Mouse (Mus musculus) c-Kit-positive CD71-positive TER-119-positive erythroid progenitor cells, embryonic 14.5 days (primary cell): ENCODE measurements around the gene Stxbp3.
"Not testable (repeated sequence)": the region's sequence is repeated elsewhere in the genome, so short reads cannot be mapped to it uniquely, and the experiment has no call there.

Experiments used
- DNase-seq: peaks from one replicate; pipeline ENCODE4 v3.0.0-alpha.2; 2013; ENCODE audit warnings: low spot score

The Stxbp3 gene

DNA sequence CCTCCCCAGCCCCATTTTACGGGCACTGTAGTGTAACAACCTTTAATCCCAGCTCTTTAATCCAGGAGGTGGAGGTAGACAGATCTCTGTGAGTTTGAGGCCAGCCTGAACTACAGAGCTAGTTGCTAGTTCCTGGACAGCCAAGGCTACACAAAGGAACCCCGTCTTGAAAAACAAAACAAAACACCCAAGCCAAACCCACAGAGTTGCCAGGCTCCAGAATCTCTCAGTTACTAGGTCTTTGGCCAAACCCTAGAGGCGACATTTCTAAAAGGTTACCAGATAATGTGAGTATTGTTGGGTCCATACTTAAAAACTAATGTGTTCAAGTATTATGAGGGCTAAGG, 16.8 kb upstream of the Stxbp3 start:
- no peak for DNase-seq

DNA sequence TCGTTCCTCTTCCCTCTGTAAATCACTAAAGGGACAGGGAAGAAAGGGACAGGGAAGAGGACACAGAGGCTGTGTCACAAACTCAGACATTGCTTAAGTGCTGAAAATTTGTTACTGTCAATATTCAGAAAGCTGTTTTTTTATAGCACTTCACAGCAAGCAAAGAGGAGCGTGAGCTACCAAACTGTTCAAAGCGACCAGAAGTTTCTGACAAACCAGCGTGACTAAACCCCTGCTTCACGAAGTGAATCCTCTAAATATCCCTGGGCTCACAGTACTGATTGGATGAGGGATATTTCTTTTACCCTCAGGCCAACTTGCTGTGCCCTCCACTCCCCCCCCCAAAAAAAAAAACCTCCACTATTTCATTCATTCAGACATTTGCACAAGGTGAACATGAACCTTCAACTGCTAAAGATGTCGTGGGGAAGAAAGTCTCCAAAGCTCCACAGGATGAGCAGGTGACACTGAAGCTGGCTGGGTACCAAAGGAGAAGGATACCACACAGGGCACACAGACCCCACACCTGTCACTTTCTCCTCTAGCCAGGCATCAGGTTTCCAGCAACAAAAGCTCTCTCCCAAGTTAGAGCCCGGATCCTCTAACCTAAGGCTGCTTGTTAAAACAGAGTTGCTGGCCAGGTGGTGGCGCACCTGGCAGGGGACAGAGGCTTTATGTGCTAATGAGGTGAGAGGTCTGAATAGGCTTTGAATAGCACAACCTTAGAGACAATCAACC, 16.2 kb upstream of the Stxbp3 start:
- no peak for DNase-seq

DNA sequence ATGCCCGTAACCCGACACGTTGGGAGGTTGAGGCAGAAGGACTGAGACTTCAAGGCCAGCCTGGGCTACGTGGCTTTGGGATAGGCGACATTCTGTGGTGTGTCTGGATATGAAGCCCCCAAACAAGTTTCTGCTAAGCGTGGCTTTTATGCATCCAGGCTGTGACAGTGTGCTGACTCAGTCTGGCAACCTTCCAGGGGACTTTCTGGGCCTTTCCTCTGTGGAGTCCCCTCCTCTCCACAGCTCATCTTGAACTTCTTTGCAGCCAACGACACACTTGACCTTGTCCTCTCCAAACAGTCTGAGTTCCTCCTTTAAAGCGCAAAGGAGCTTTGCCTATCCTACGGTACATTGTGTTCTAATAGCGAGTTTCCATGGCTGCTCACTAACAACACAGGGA, 15.5 kb upstream of the Stxbp3 start:
- no peak for DNase-seq

DNA sequence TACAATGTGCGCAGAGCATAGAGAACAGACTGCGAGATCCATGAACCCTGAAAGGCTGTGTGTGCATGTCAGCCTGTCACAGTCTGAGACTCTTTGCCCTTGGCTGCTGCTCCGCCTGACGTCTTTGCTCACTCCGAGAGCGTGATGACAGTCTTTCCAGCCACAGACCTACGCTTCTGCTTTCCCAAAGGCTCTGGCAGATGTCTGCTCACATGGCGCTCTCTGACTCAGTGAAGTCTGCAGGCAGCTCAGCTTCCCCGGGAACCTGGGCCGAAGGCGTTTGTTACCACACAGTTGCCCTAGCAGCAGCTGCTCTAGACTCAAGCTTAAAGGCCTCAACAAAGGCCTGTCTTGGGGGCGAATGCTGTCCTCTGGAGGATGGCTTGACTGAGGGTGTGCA, 15.0 kb upstream of the Stxbp3 start:
- no peak for DNase-seq

- no peak for DNase-seq
Measured at GRCm38 (mm10) chr3:108853266-108853665, 12.9 kb upstream of the Stxbp3 start.

GRCm38 (mm10) chr3:108851996-108852697, 11.8 kb upstream of the Stxbp3 start:
- no peak for DNase-seq

- DNase-seq = no peak
Measured at GRCm38 (mm10) chr3:108851554-108851953, 11.2 kb upstream of the Stxbp3 start.

- no peak for DNase-seq
Measured at GRCm38 (mm10) chr3:108851075-108851474, 10.7 kb upstream of the Stxbp3 start.

GRCm38 (mm10) chr3:108850506-108850905, 10.2 kb upstream of the Stxbp3 start:
- DNase-seq = no peak

DNA sequence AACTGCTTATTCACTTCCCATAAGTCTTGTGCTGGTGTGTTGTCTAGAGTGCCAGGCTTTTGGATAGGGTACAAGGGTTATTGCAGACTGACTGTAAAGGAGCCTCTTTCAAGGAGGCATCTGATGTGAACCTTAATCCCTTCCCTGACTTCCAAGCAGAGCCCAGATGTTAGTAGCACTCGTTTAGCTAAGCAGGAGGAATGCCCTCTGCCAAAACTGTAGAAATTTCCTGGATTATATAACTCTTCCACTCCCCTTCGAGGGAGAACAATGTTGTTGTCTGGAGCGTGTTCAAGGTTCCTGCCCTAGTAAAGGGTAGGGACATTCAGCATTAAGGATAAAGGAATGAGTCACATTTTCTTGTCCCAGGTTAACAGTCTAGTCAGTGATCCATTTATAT, 6.3 kb upstream of the Stxbp3 start:
- no peak for DNase-seq

DNA sequence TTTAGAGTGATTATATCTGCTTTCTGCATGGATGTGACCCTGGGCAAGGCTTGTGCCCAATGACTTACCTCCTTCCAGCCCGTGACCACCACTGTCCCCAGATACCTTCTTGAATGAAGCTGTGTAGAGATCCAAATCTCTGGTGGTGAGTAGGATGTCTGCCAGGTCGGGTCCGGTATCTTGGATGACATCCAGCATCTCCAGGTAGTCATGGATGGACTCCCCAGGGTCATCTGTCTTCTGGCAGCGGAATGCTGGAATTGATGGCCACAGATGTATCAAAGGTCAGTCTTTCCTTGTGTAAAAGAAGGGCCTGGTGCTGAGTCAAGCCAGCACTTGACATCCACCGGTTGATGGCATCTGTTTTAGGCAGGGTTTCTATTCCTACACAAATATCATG, 4.2 kb upstream of the Stxbp3 start:
- no peak for DNase-seq

DNA sequence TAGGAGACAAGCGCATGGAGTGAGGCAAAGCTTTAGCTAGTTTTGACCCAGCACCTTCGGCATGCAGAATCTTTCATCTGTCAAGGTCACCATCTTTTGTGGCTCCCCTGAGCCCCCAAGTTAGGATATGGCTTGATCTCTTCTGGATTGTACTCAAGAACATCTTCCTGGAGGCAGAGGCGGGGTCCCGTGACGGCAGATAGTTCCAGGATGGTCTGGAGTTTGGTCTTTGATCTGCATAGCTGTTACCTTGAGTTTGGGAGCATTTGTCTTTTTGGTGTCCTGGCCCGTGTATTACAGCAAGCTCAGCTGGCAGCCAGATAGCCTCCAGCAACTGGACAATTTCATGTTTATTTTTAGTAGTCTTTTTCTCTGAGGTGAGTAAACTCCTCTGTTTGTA, 3.7 kb upstream of the Stxbp3 start:
- DNase-seq = no peak

DNA sequence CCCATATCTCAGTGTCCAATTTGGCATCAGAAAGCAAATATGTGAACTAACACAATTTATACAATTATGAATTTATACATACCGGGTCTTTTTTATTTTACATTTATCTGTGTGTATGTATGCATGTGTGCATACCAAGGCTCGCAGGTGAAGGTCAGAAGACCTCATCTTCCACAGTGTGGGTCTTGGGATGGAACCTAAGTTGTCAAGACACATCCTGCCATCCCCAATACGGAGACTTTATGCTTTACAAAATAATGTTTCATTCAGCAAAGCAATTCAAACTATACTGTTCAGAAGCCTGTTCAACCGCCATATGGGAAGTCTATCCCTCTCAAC, 359 bp upstream of the Stxbp3 start:
- no peak for DNase-seq

GRCm38 (mm10) chr3:108839647-108839999, 703 bp downstream of the Stxbp3 start:
- peak; percentile 52 for DNase-seq

DNA sequence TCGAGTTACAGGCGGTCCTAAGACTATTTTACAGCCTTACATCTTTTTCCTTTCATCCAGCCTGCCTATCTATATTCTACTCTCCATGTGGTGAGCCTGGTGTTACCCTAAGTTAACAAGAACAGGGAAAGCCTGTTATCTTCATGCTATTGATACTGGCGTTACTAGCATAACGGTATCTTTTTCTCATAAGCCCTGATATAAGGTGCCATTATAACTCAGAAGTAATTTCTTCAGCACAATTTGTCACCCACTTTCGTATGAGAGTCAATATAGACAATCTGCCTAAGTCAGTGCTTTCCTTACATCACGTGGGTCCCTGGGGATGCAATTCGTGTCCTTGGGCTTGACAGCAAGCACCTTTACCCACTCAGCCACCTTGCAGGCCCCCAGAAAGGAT, 1.3 kb downstream of the Stxbp3 start:
- peak; percentile 34 for DNase-seq

DNA sequence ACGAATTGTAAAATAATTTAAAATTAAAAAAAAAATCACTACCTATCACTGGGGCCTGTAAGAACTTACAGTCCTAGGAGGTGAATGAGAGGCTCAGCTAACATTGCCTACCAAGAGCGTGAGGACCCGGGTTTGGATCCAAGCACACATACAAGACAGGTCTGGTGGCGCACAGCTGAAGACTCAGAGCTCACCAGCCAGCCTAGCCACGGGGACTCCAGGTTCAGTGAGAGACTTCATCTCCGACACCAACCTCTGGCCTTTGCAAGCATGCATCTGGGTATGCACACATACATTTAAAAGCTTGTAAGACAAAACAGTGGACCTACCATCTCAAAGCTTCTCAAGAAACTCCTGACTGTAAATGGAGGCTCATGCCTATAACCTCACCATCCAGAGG, 3.4 kb downstream of the Stxbp3 start:
- no peak for DNase-seq

GRCm38 (mm10) chr3:108833717-108834116, 6.6 kb downstream of the Stxbp3 start:
- DNase-seq = not testable (repeated sequence)

DNA sequence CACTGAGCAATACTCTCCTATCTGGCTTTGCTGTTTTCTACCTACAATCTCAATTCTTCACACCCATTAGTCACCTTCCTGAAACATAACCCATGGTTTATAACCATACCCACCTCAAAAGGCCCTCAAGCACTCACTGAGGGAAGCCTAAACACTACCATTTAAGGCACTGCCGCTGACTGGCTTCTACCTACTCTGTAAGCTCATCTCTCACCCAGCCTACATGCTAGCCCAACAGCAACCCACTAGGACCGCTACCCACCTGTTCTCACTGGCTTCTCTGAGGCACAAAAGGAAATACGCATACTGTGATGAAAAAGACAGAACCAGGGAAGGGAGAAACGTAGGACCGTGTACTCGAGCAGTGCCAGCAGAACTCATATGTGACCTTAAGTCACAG, 8.6 kb downstream of the Stxbp3 start:
- no peak for DNase-seq

DNA sequence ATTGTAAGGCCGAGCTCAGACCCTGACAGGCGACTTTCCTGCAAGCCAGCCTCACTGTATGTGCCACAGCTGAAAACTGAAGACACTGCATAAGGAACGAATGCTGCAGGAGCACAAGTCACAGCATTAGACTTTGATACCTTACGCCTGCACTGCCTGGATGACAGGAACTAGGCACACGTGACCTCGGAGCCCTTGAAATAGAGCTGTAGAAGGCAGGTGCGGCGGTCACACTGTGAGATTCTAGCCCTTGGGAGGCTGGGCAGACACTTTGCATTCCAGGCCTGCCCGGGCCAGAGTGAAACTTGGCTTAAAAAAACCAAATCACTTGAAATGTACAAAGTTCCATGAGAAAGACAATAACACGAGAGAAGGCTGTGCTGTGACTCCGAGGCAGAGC, 9.8 kb downstream of the Stxbp3 start:
- no peak for DNase-seq

DNA sequence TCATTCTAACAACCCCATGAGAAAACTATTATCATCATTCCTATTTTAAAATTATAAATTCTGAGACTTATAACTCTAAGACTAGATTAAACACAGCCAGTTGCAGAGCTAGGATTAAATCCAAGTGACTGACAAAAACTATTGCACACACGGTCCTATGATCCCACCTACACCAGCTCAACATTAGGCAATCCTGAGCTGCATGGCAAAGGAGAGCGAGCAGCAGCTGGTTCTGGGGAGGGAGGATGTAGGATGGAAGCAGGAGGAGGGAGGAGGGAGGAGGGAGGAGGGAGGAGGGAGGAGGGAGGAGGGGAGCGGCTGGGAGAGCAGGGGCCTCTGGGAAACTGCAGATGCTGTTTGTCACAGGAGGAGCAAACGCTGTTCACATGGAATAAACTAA, 24.7 kb downstream of the Stxbp3 start:
- no peak for DNase-seq

DNA sequence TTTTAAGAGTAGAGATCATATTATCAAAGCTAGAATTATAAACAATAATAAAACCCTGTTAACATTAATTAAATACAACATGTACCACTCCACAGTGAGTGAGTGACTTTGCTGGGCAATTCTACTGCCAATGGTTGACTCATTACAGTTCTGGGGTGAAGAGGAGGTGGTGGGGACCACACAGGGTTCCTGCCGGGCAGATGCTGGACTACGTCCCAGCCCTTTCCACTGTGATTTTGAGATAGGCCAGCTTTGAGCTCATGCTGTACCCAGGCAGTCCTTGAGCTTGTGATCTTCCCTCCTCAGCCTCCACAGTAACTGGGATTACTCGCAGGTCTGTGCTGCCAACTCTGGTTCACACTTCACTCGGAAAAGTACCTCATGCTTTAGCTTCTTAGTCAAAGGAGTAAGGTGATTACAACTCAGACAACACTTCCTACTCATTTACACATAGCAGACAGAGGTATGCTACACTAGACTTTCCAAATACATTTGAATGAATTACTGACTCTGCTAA, 29.5 kb downstream of the Stxbp3 start:
- DNase-seq = no peak

DNA sequence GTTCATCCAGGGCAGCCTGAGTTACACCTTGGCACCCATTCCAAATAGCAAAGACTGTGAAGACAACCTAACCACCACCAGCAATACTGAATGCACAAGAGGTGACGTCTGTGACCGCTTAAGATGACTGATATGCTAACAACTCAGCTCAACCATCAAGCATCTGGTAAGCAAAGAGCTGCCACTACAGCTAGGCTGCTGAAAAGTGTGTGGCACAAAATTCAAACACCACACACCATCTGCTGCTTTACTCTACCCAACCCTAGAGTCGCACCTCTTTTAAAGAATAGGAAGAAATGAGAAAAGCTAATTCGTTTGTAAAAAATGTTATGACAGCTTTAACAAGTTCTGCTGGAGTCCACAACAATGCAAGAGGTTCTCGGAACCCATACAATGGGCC, 34.7 kb downstream of the Stxbp3 start:
- DNase-seq = no peak

- DNase-seq = no peak
Measured at GRCm38 (mm10) chr3:108798375-108798774, 42.0 kb downstream of the Stxbp3 start.

DNA sequence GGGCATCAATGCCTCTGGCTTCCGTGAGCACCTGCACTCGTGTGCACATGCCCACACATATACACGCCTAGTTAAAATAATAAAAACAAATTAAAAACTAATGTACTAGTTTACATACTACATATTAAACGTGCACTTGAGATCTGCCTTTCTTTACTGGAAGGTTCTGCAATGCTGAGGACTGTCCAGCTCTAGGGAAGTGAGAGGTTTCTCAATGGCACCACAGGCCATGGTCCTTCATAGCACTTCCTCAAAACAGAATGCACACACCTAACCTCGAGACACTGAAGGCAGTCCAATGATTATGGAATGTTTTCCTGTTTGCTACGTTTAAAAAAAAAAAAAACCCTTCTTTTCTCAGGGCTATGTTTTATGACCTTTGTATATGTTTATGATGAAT, 42.6 kb downstream of the Stxbp3 start:
- DNase-seq = no peak
